Mouse (Mus musculus): ENCODE data around the gene Pla2g3. TPM values are rescaled to one million over a fixed set of nuclear protein-coding genes. Genes with fewer than 3 reads are reported as not detected.

Gene Pla2g3
- polyA plus RNA-seq, 2 experiments = 0.40 to 0.99 TPM

DNA sequence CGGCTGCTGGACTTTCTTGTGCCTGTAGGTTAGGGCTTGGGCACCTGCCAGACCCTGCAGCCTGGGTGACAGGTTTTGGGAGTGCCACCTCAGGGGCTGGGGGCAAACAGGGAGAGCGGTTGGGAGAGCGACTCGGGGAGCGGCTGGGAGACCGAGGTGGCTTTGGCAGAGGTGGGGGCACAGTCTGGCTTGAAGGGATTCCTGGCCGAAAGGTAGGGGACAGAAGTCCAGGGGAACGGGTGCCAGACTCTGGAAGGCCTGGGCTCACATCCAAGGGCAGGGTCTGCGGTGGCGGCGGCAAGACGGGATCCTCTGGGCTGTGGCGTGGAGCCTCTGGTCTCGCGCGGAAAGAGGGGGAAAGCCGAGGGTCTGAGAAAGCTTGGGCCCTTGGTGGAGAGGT is 14.0 kb downstream of the Pla2g3 start:
- Histone ChIP-seq H3K4me1 (ENCODE audit: control insufficient read depth, insufficient read depth, low read length) (no peaks in the 10 kb centered on the region), H3K9me3 (ENCODE audit: control insufficient read depth, low read length) (no peaks in the 10 kb centered on the region), H3K4me2 (replicated peaks; ENCODE audit: low read depth, low read length, severe bottlenecking) (no peak overlapping the region), H3K36me3 (ENCODE audit: control insufficient read depth, insufficient read depth, low read length) (no peaks in the 10 kb centered on the region), H3K27me3 (ENCODE audit: control insufficient read depth, insufficient read depth, low read length) (no peaks in the 10 kb centered on the region), H3K9ac (ENCODE audit: low read depth, low read length, severe bottlenecking) (no peak overlapping the region), H3K4me3 (replicated peaks; ENCODE audit: low read length) (no peak overlapping the region), H3K27ac (replicated peaks; ENCODE audit: low read depth, low read length) (no peak overlapping the region)
- no peak for ATAC-seq (ENCODE audit: low FRiP score, low read depth)
- 76% methylated on average over 16 of the region's 17 CpGs for WGBS
- TF ChIP-seq POLR2A (IDR thresholded peaks at IDR 0.05; ENCODE audit: borderline replicate concordance, extremely low read depth, insufficient read depth, insufficient read length) = no peak
- DNase-seq (ENCODE audit: low spot score) = no peak

GRCm38 (mm10) chr11:3502459-3503072 is 14.5 kb downstream of the Pla2g3 start:
- Histone ChIP-seq H3K9ac (ENCODE audit: low read depth, low read length, severe bottlenecking) (no peak overlapping the region), H3K4me3 (replicated peaks; ENCODE audit: low read length) (no peak overlapping the region), H3K27me3 (ENCODE audit: control insufficient read depth, insufficient read depth, low read length) (no peaks in the 10 kb centered on the region), H3K4me2 (replicated peaks; ENCODE audit: low read depth, low read length, severe bottlenecking) (no peak overlapping the region), H3K9me3 (ENCODE audit: control insufficient read depth, low read length) (no peaks in the 10 kb centered on the region), H3K4me1 (ENCODE audit: control insufficient read depth, insufficient read depth, low read length) (no peaks in the 10 kb centered on the region), H3K36me3 (ENCODE audit: control insufficient read depth, insufficient read depth, low read length) (no peaks in the 10 kb centered on the region), H3K27ac (replicated peaks; ENCODE audit: low read depth, low read length) (no peak overlapping the region)
- no peak for DNase-seq (ENCODE audit: low spot score)
- no peak for ATAC-seq (ENCODE audit: low FRiP score, low read depth)
- 76% methylated on average over 17 of the region's 18 CpGs for WGBS
- no peak for TF ChIP-seq POLR2A (IDR thresholded peaks at IDR 0.05; ENCODE audit: borderline replicate concordance, extremely low read depth, insufficient read depth, insufficient read length)

DNA sequence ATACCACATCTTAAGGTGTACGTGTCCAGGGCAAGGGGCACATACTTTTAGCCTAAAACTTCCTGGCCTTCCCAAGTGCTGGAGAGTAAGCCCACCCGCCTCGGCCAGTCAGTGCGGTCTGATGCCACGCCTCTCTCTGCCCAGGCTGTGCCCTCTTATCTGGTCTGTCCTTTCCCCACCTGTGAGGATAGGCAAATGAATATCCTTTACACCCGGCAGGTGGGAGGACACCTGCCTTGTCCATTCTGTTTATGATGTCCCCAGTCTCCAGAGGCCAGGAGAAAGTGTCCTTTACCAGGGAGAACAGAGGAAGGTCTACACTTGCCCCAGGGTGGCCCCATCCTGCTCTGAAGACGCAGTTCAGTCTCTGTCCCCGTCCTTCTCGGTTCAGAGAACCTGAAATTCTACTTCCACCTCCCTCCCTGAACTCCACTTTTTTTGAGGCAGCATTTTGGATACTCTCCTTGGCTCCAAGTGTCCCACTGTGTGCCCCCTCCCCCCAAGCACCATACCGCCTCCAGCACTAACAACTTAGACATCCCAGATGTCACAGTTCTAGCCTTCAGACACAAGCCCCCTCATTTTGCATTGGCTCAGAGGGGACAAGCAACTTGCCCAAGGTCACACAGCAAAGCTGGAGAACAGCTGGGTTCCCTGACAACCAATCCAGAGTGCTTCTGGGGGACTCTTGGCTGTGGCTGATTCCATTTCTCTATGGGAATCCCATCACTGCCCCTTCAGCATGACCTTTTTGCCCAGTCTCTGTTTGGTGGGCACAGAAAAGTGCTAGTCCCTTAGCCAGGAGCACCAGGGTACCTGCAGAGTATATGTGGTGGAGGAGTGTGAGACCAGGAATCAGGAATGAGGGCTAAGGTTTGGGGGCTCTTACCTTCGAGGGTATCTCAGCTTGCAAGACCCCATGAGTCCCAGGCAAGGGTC is 15.9 kb downstream of the Pla2g3 start:
- DNase-seq (ENCODE audit: low spot score) (no peak), ATAC-seq (ENCODE audit: low FRiP score, low read depth) (no peak)
- no peaks in the 10 kb centered on the region for H3K27me3 ChIP-seq (ENCODE audit: control insufficient read depth, insufficient read depth, low read length)
- H3K4me3 ChIP-seq (replicated peaks; ENCODE audit: low read length) = no peak overlapping the region
- H3K27ac ChIP-seq (replicated peaks; ENCODE audit: low read depth, low read length) = no peak overlapping the region
- H3K36me3 ChIP-seq (ENCODE audit: control insufficient read depth, insufficient read depth, low read length) = no peaks in the 10 kb centered on the region
- no peaks in the 10 kb centered on the region for H3K9me3 ChIP-seq (ENCODE audit: control insufficient read depth, low read length)
- H3K4me2 ChIP-seq (replicated peaks; ENCODE audit: low read depth, low read length, severe bottlenecking) = no peak overlapping the region
- H3K9ac ChIP-seq (ENCODE audit: low read depth, low read length, severe bottlenecking) = no peak overlapping the region
- no peak for TF ChIP-seq POLR2A (IDR thresholded peaks at IDR 0.05; ENCODE audit: borderline replicate concordance, extremely low read depth, insufficient read depth, insufficient read length)
- H3K4me1 ChIP-seq (ENCODE audit: control insufficient read depth, insufficient read depth, low read length) = no peaks in the 10 kb centered on the region
- WGBS = 66% methylated on average over 11 of the region's 11 CpGs

DNA sequence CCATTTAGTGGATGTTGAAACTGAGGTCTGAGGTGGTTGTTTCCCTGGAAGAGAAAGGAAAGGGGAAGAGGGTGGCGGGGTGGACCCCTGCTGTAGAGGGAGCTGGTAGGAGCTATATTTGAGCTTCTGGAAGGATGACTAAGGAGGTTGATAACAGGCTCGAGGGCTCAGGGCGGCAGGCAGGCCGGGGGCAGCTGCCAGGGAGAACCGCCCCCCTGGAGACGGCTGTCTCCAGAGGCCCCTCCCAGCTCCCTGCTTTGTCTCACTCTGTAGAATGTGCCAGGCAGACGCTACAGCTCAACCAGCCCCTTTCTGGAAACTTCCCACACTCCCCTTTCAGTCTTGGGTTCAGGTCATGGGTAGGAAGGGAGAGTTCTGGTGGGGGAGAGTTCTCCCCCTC is 20.1 kb downstream of the Pla2g3 start:
- TF ChIP-seq POLR2A (IDR thresholded peaks at IDR 0.05; ENCODE audit: borderline replicate concordance, extremely low read depth, insufficient read depth, insufficient read length) = no peak
- WGBS = 52% methylated on average over 7 of the region's 7 CpGs
- Histone ChIP-seq H3K9ac (ENCODE audit: low read depth, low read length, severe bottlenecking) (no peak overlapping the region), H3K4me3 (replicated peaks; ENCODE audit: low read length) (no peak overlapping the region), H3K27ac (replicated peaks; ENCODE audit: low read depth, low read length) (no peak overlapping the region), H3K4me1 (ENCODE audit: control insufficient read depth, insufficient read depth, low read length) (no peaks in the 10 kb centered on the region), H3K9me3 (ENCODE audit: control insufficient read depth, low read length) (no peaks in the 10 kb centered on the region), H3K36me3 (ENCODE audit: control insufficient read depth, insufficient read depth, low read length) (no peaks in the 10 kb centered on the region), H3K4me2 (replicated peaks; ENCODE audit: low read depth, low read length, severe bottlenecking) (no peak overlapping the region), H3K27me3 (ENCODE audit: control insufficient read depth, insufficient read depth, low read length) (no peaks in the 10 kb centered on the region)
- ATAC-seq (ENCODE audit: low FRiP score, low read depth) (no peak), DNase-seq (ENCODE audit: low spot score) (no peak)

DNA sequence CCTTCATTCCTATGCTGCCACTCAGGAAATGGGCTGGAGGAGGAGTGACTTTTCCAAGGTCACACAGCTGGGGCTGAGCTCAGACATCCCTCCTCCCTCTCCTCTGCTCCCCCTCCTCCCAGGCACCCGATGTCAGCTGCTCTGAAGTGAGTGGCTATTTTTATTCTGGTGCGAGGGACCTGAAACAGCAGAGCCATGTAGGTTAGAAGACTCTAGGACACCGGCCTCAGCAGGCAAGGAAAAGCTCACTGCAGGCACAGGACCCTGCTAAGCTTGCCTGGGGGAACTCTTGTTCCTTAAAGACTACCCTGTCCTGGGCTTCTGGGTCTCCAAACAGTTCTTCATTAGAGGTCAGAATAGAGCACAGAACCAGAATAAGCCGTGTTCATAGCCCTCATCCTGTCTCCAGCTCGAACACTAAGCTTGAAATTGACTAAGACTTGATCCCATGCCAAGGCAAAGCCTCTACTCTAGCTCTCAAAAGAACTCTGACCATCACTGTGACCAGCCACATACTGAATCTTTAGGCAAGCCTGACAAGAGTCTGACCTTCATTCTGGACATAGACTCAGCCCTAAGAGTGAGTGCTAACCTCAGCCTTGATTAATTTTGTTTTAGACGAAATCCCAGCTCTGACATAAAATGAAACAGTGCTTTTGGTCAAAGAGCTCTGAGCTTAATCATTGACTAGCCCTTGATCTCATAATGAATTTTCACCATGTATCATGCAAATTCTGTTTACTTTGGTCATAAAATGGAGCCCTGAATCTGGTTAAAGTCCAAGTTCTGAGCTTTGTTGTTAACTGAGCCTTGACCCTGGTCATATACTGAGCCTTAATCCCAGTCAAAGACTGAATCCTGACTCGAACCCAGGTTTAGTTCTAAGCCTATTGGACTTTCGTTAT is 21.3 kb downstream of the Pla2g3 start:
- no peak for TF ChIP-seq POLR2A (IDR thresholded peaks at IDR 0.05; ENCODE audit: borderline replicate concordance, extremely low read depth, insufficient read depth, insufficient read length)
- no peak overlapping the region for H3K9ac ChIP-seq (ENCODE audit: low read depth, low read length, severe bottlenecking)
- no peak overlapping the region for H3K4me3 ChIP-seq (replicated peaks; ENCODE audit: low read length)
- no peaks in the 10 kb centered on the region for H3K27me3 ChIP-seq (ENCODE audit: control insufficient read depth, insufficient read depth, low read length)
- DNase-seq (ENCODE audit: low spot score) (no peak), ATAC-seq (ENCODE audit: low FRiP score, low read depth) (no peak)
- H3K4me2 ChIP-seq (replicated peaks; ENCODE audit: low read depth, low read length, severe bottlenecking) = no peak overlapping the region
- H3K9me3 ChIP-seq (ENCODE audit: control insufficient read depth, low read length) = no peaks in the 10 kb centered on the region
- no peak overlapping the region for H3K27ac ChIP-seq (replicated peaks; ENCODE audit: low read depth, low read length)
- H3K36me3 ChIP-seq (ENCODE audit: control insufficient read depth, insufficient read depth, low read length) = no peaks in the 10 kb centered on the region
- 67% methylated on average over 8 of the region's 8 CpGs for WGBS
- H3K4me1 ChIP-seq (ENCODE audit: control insufficient read depth, insufficient read depth, low read length) = 0 out of 2 replicates have a peak, but pooled peaks cover 2% of the 10 kb centered on the region

Measured in limb, embryonic 14.5 days (tissue).